Mouse (Mus musculus) CH12.LX (cell line): Measurements from ENCODE around the gene Rbbp6. TPM values are rescaled to one million over a fixed set of nuclear protein-coding genes. Genes with fewer than 3 reads are reported as not detected.

Source experiments
- DNase-seq: peaks from one replicate; pipeline ENCODE4 v3.0.0-alpha.2; 2013; ENCODE audit errors: extremely low read depth
- H3K27ac ChIP-seq: 2 replicates; pipeline ENCODE4 v1.5.1; 2012; ENCODE audit warnings: low read depth, mild to moderate bottlenecking, control low read depth, moderate library complexity; ENCODE audit not compliant: insufficient read depth
- H3K27me3 ChIP-seq: replicated peaks from 2 replicates; pipeline ENCODE3; 2012; ENCODE audit warnings: inconsistent platforms
- H3K36me3 ChIP-seq, 2 experiments: replicated peaks in 1 of 2; 2 replicates each; pipeline versions ENCODE3 to v1.6.1; 2012; ENCODE audit warnings: inconsistent platforms in 1 of 2, low read length in 1 of 2, mild to moderate bottlenecking in 1 of 2, mixed read lengths in 1 of 2, moderate library complexity in 1 of 2; ENCODE audit not compliant: control insufficient read depth in 1 of 2, insufficient read depth in 1 of 2
- H3K4me1 ChIP-seq, 2 experiments: 2 replicates each; pipeline ENCODE4 v1.6.1; 2012; ENCODE audit warnings: inconsistent platforms in 1 of 2, moderate library complexity in 1 of 2; ENCODE audit not compliant: insufficient read depth in 2 of 2, control insufficient read depth in 1 of 2
- H3K4me2 ChIP-seq: 2 replicates; pipeline ENCODE4 v1.6.1; 2012; ENCODE audit warnings: low read depth, mild to moderate bottlenecking, control low read depth; ENCODE audit not compliant: poor library complexity, insufficient read depth, severe bottlenecking
- H3K4me3 ChIP-seq, 3 experiments: fragments of 150-350 bp in 1 of 3; sonication (generic) in 1 of 3; replicated peaks in 1 of 3; 2 replicates each; pipeline versions ENCODE3 to v1.5.1; 2011 to 2012; ENCODE audit warnings: low read depth in 2 of 3, low read length in 2 of 3, mild to moderate bottlenecking in 2 of 3, moderate library complexity in 2 of 3, control low read depth in 1 of 3, improper control_type of control experiment in 1 of 3, inconsistent platforms in 1 of 3, mixed read lengths in 1 of 3; ENCODE audit not compliant: poor library complexity in 1 of 3
- H3K79me2 ChIP-seq: replicated peaks from 2 replicates; pipeline ENCODE4 v1.6.1; 2012; ENCODE audit warnings: mild to moderate bottlenecking, moderate library complexity; ENCODE audit not compliant: control insufficient read depth, poor library complexity, insufficient read depth, severe bottlenecking; ENCODE audit errors: extremely low read depth
- H3K9ac ChIP-seq: 2 replicates; pipeline ENCODE4 v1.6.1; 2012; ENCODE audit warnings: low read depth, mild to moderate bottlenecking, control low read depth, moderate library complexity; ENCODE audit not compliant: insufficient read depth
- H3K9me3 ChIP-seq: replicated peaks from 2 replicates; pipeline ENCODE3; 2012; ENCODE audit warnings: low read length, inconsistent platforms, mixed read lengths
- CHD1 ChIP-seq: IDR thresholded peaks from 2 replicates; pipeline ENCODE4 v1.6.1; 2012; ENCODE audit warnings: low read depth, low read length, improper control_type of control experiment, inconsistent platforms
- CHD2 ChIP-seq: IDR thresholded peaks from 2 replicates; pipeline ENCODE4 v1.6.1; 2011; ENCODE audit warnings: low read length, improper control_type of control experiment
- CTCF ChIP-seq, 2 experiments: IDR thresholded peaks in 1 of 2; conservative IDR thresholded peaks in 1 of 2; 2 replicates each; pipeline ENCODE4 v1.5.1; 2011 to 2012; ENCODE audit warnings: low read depth in 2 of 2, low read length in 2 of 2, improper control_type of control experiment in 1 of 2, inconsistent platforms in 1 of 2, mild to moderate bottlenecking in 1 of 2, moderate library complexity in 1 of 2
- E2F4 ChIP-seq: IDR thresholded peaks from 2 replicates; pipeline ENCODE4 v1.6.1; 2011; ENCODE audit warnings: low read depth, low read length, improper control_type of control experiment; ENCODE audit not compliant: insufficient replicate concordance
- ELF1 ChIP-seq: IDR thresholded peaks from 2 replicates; pipeline ENCODE4 v1.6.1; 2014; ENCODE audit warnings: low read depth, mild to moderate bottlenecking, inconsistent platforms, low read length, improper control_type of control experiment
- GABPA ChIP-seq: IDR thresholded peaks from 2 replicates; pipeline ENCODE4 v1.6.1; 2012; ENCODE audit warnings: low read depth, low read length, improper control_type of control experiment, inconsistent platforms; ENCODE audit not compliant: insufficient replicate concordance
- HCFC1 ChIP-seq: IDR thresholded peaks from 2 replicates; pipeline ENCODE4 v1.6.1; 2012; ENCODE audit warnings: low read depth, mild to moderate bottlenecking, inconsistent platforms, low read length, improper control_type of control experiment
- IRF4 ChIP-seq: IDR thresholded peaks from 2 replicates; pipeline ENCODE4 v1.6.1; 2014; ENCODE audit warnings: low read depth, mild to moderate bottlenecking, inconsistent platforms, low read length, improper control_type of control experiment
- MXI1 ChIP-seq: IDR thresholded peaks from 2 replicates; pipeline ENCODE4 v1.6.1; 2011; ENCODE audit warnings: mild to moderate bottlenecking, low read depth, low read length, improper control_type of control experiment
- MYC ChIP-seq: IDR thresholded peaks from 2 replicates; pipeline ENCODE4 v1.6.1; 2011; ENCODE audit warnings: low read depth, mild to moderate bottlenecking, improper control_type of control experiment, low read length
- NELFE ChIP-seq: IDR thresholded peaks from 2 replicates; pipeline ENCODE4 v1.6.1; 2011; ENCODE audit warnings: low read depth, low read length, improper control_type of control experiment
- NRF1 ChIP-seq: IDR thresholded peaks from 2 replicates; pipeline ENCODE4 v1.6.1; 2014; ENCODE audit warnings: low read depth, mild to moderate bottlenecking, inconsistent platforms, low read length, improper control_type of control experiment, moderate library complexity
- POLR2AphosphoS2 ChIP-seq: IDR thresholded peaks from 2 replicates; pipeline ENCODE4 v1.6.1; 2011; ENCODE audit warnings: low read depth, low read length, improper control_type of control experiment
- RAD21 ChIP-seq: IDR thresholded peaks from 2 replicates; pipeline ENCODE4 v1.6.1; 2011; ENCODE audit warnings: low read depth, mild to moderate bottlenecking, low read length, improper control_type of control experiment, moderate library complexity
- RCOR1 ChIP-seq: conservative IDR thresholded peaks from 2 replicates; pipeline ENCODE4 v1.6.1; 2012; ENCODE audit warnings: low read depth, mild to moderate bottlenecking, inconsistent platforms, low read length, improper control_type of control experiment
- SMC3 ChIP-seq: IDR thresholded peaks from 2 replicates; pipeline ENCODE4 v1.6.1; 2011; ENCODE audit warnings: low read depth, low read length, improper control_type of control experiment
- TCF12 ChIP-seq: IDR thresholded peaks from 2 replicates; pipeline ENCODE4 v1.6.1; 2014; ENCODE audit warnings: low read depth, mild to moderate bottlenecking, inconsistent platforms, low read length, improper control_type of control experiment
- UBTF ChIP-seq: IDR thresholded peaks from 2 replicates; pipeline ENCODE4 v1.6.1; 2012; ENCODE audit warnings: low read depth, mild to moderate bottlenecking, inconsistent platforms, low read length, improper control_type of control experiment, moderate library complexity
- USF2 ChIP-seq: conservative IDR thresholded peaks from 2 replicates; pipeline ENCODE4 v1.6.1; 2011; ENCODE audit warnings: low read depth, low read length, improper control_type of control experiment
- ZC3H11A ChIP-seq: IDR thresholded peaks from 2 replicates; pipeline ENCODE4 v1.6.1; 2012; ENCODE audit warnings: low read depth, mild to moderate bottlenecking, inconsistent platforms, low read length, improper control_type of control experiment
- ZKSCAN1 ChIP-seq: IDR thresholded peaks from 2 replicates; pipeline ENCODE4 v1.6.1; 2012; ENCODE audit warnings: low read depth, inconsistent platforms, low read length, improper control_type of control experiment, borderline replicate concordance
- ZNF384 ChIP-seq: IDR thresholded peaks from 2 replicates; pipeline ENCODE4 v1.6.1; 2012; ENCODE audit warnings: low read depth, low read length, improper control_type of control experiment, inconsistent platforms
- dilution Hi-C: fragments of 300-500 bp; cut with MboI; formaldehyde crosslinking; loops from 2 replicates; pipeline ENCODE4 v1.14.3; 2020; ENCODE audit warnings: low sequenced_read_pairs; ENCODE audit not compliant: extremely low pct_unique_long_range_greater_than_20kb, extremely low pct_ligation_motif_present
- in situ Hi-C: fragments of 300-500 bp; cut with MboI; formaldehyde crosslinking; loops from 3 replicates; pipeline ENCODE4 v1.14.3; 2019; ENCODE audit warnings: low sequenced_read_pairs, low pct_ligation_motif_present, low pct_unique_long_range_greater_than_20kb, mixed read lengths
- polyA plus RNA-seq: library from polyadenylated mRNA; unstranded; fragments of >175 nt; gene quantifications from 2 replicates; pipeline ENCODE4 v1.2.1, GENCODE M21; 2012; ENCODE audit warnings: low read depth; ENCODE audit not compliant: insufficient read length
- total RNA-seq, 2 experiments: library from RNA; depleted of rRNA; stranded (reverse); fragments of 300-350 nt in 1 of 2; fragments of >200 nt in 1 of 2; gene quantifications; 2 replicates each; pipeline ENCODE4 v1.2.3; 2012 to 2014

The Rbbp6 gene
- total RNA-seq (2012; rRNA removed) = 22.9 and 25.0 TPM in 2 replicates
- 14.1 and 17.8 TPM in 2 replicates for total RNA-seq (2014; rRNA removed)
- 81.4 and 93.0 TPM in 2 replicates for polyA plus RNA-seq

- Histone ChIP-seq H3K9ac (no peak within 1 kb of the TSS), H3K4me3 (no peak within 1 kb of the TSS), H3K27me3 (no peaks in the 10 kb centered on the region), H3K27ac (no peak within 1 kb of the TSS), H3K4me1 (no peaks in the 10 kb centered on the region; a peak in 1 of 4 replicates), H3K9me3 (no peaks in the 10 kb centered on the region), H3K4me2 (no peak within 1 kb of the TSS), H3K36me3 (no peaks in the 10 kb centered on the region), H3K79me2 (peaks cover 5% of the 10 kb centered on the region)
- TF ChIP-seq ELF1 (no peak), E2F4 (no peak), USF2 (no peak), CTCF (conservative IDR thresholded peaks at IDR 0.05 in 1 of 2, IDR thresholded peaks at IDR 0.05 in 1 of 2; ENCODE audit: low read depth in 2 of 2, low read length in 2 of 2) (no peak), UBTF (no peak), RCOR1 (no peak), NELFE (no peak), MXI1 (no peak), TCF12 (no peak), IRF4 (no peak)
- DNase-seq = no peak
- in situ Hi-C loops (no loop called here), dilution Hi-C loops (no loop called here)
These were observed at the start of gene Rbbp6 for GRCm38 (mm10) chr7:122965386-122965785. Gene Rbbp6 (plus strand): TSS chr7:122965686.

GRCm38 (mm10) chr7:122919728-122920582 is 45.5 kb upstream of the Rbbp6 start:
- Histone ChIP-seq H3K27me3 (peaks cover 15% of the 10 kb centered on the region), H3K27ac (no peak overlapping the region), H3K4me2 (peak overlapping the region; percentile 95), H3K36me3 (no peaks in the 10 kb centered on the region), H3K4me3 (peak overlapping the region in 2 of 3 experiments; percentile 29 to 48), H3K79me2 (no peaks in the 10 kb centered on the region), H3K9ac (peak overlapping the region; percentile 40), H3K9me3 (peaks cover 3% of the 10 kb centered on the region), H3K4me1 (peaks cover 9 to 20% of the 10 kb centered on the region in 2 experiments)
- dilution Hi-C loops = no loop called here
- TF ChIP-seq CHD2 (peak; percentile 84), SMC3 (peak; percentile 59), HCFC1 (no peak), CTCF (conservative IDR thresholded peaks at IDR 0.05 in 1 of 2, IDR thresholded peaks at IDR 0.05 in 1 of 2; ENCODE audit: low read depth in 2 of 2, low read length in 2 of 2) (peak; percentile 72 to 81), ZNF384 (no peak), NRF1 (no peak), RAD21 (peak; percentile 96), ZC3H11A (no peak), MXI1 (no peak; the same call in 1 of the 2 replicates), POLR2AphosphoS2 (no peak), GABPA (no peak), CHD1 (no peak), ZKSCAN1 (no peak), MYC (0 out of 2 replicates have a peak, but pooled peaks have one; percentile 10)
- peak; percentile 64 for DNase-seq
- in situ Hi-C loops = loop anchor here (10.0 to 25.0 kb wide), 2 partner anchors 445 to 733 kb away; partner anchors contain the start of gene Ern2
